Mouse (Mus musculus) heart, adult 2 months (tissue): ENCODE measurements around the gene Siah2.

ENCODE experiments used
- CTCF ChIP-seq: fragments of 200-600 bp; IDR thresholded peaks from 2 replicates; pipeline ENCODE4 v1.8.1; 2022; ENCODE audit warnings: antibody characterized with exemption, mild to moderate bottlenecking, moderate library complexity
- EP300 ChIP-seq: fragments of 200-500 bp; IDR thresholded peaks from 2 replicates; pipeline ENCODE4 v1.6.1; 2011; ENCODE audit warnings: low read depth, low read length, control low read depth; ENCODE audit not compliant: insufficient read depth
- POLR2A ChIP-seq: fragments of 200-500 bp; IDR thresholded peaks from 2 replicates; pipeline ENCODE4 v1.6.1; 2011; ENCODE audit warnings: mild to moderate bottlenecking, low read depth, low read length, control low read depth; ENCODE audit not compliant: insufficient read depth

GRCm38 (mm10) chr3:58686206-58686921, 5.8 kb downstream of the Siah2 start:
- TF ChIP-seq CTCF, result no peak
- TF ChIP-seq EP300, result no peak
- no peak for TF ChIP-seq POLR2A
